ENCODE assay signal across 8 mouse cellular contexts in the genomic region with DNA sequence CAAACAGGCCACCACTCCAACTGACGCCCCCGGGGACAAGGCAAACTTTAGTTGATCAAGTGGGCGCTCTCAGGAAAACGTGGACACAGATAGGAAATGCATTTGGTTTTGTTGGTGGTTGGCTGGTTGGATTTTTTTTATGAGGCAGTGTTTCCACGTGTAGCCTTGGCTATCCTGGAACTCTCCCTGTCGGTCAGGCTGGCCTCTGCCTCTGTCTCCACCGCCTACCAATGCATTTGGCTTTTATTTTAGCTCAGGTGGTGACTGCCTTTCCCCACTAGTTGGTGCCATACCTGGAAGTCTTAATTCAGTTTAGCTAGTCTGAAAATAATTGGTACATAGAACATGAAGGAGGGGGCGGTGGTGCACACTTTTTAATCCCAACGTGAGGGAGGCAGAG. TPM values are rescaled to one million over a fixed set of nuclear protein-coding genes. Genes with fewer than 3 reads are reported as not detected.
A peak's percentile ranks its signal among the peaks of the same experiment; 100 is the strongest.
DNase-seq lines count a peak whose midpoint lies in the region; ATAC-seq and TF ChIP-seq lines count a peak whose summit lies in the region.

No protein-coding gene starts in this region.

- H3K9me3 ChIP-seq in embryonic facial prominence, embryonic 11.5 days (replicated peaks; ENCODE audit: control insufficient read depth, low read length) = no peaks in the 10 kb centered on the region
- no peaks in the 10 kb centered on the region for H3K9me3 ChIP-seq in hindbrain, postnatal 0 days (ENCODE audit: low read length)
- H3K9me3 ChIP-seq in liver, embryonic 13.5 days (replicated peaks) = no peaks in the 10 kb centered on the region

- no peaks in the 10 kb centered on the region for H3K36me3 ChIP-seq in embryonic facial prominence, embryonic 11.5 days (replicated peaks; ENCODE audit: control insufficient read depth, insufficient read depth, low read depth, low read length)
- H3K36me3 ChIP-seq in hindbrain, postnatal 0 days (ENCODE audit: insufficient read depth, low read length) = peaks cover 6% of the 10 kb centered on the region; the same call in 1 of the 2 replicates
- no peaks in the 10 kb centered on the region; the same call in 1 of the 2 replicates for H3K36me3 ChIP-seq in liver, embryonic 13.5 days
- H3K36me3 ChIP-seq in small intestine, adult 2 months (ENCODE audit: control insufficient read depth, insufficient read depth, low read length) = peaks cover 6% of the 10 kb centered on the region

- peak overlapping the region; percentile 92 for H3K9ac ChIP-seq in embryonic facial prominence, embryonic 11.5 days (replicated peaks; ENCODE audit: low read length)
- H3K9ac ChIP-seq in hindbrain, postnatal 0 days (replicated peaks; ENCODE audit: low read length) = peak overlapping the region; percentile 86
- H3K9ac ChIP-seq in liver, embryonic 13.5 days = peak overlapping the region; percentile 86

- no peak overlapping the region for H3K27ac ChIP-seq in embryonic facial prominence, embryonic 11.5 days (replicated peaks; ENCODE audit: low read depth, low read length)
- H3K27ac ChIP-seq in hindbrain, postnatal 0 days = peak overlapping the region; percentile 95; the same call in 1 of the 2 replicates
- H3K27ac ChIP-seq in liver, embryonic 13.5 days = peak overlapping the region; percentile 86
- H3K27ac ChIP-seq in small intestine, adult 2 months (ENCODE audit: insufficient read depth, low read depth, low read length) = peak overlapping the region; percentile 95

- H3K27me3 ChIP-seq in embryonic facial prominence, embryonic 11.5 days (ENCODE audit: control insufficient read depth, insufficient read depth, low read length) = no peaks in the 10 kb centered on the region
- H3K27me3 ChIP-seq in hindbrain, postnatal 0 days (ENCODE audit: insufficient read depth, low read length) = no peaks in the 10 kb centered on the region
- no peaks in the 10 kb centered on the region for H3K27me3 ChIP-seq in liver, embryonic 13.5 days
- no peaks in the 10 kb centered on the region for H3K27me3 ChIP-seq in small intestine, adult 2 months (ENCODE audit: control insufficient read depth, insufficient read depth, low read length)

- 24% methylated on average over 9 of the region's 9 CpGs for WGBS in embryonic facial prominence, embryonic 11.5 days
- 23% methylated on average over 9 of the region's 9 CpGs for WGBS in hindbrain, postnatal 0 days
- WGBS in liver, embryonic 13.5 days (ENCODE audit: insufficient replicate concordance) = 5% methylated on average over 9 of the region's 9 CpGs
- WGBS in small intestine, adult 2 months = 7% methylated on average over 9 of the region's 9 CpGs

- peak; percentile 18 for DNase-seq in adrenal gland, adult 2 months
- DNase-seq in adrenal gland, postnatal 4 days (ENCODE audit: low spot score in 2 of 2) = no peak
- DNase-seq in CD4-positive, CD25-positive, alpha-beta regulatory T cell, adult 2 months (ENCODE audit: low read depth, low spot score) = peak; percentile 66
- DNase-seq in embryonic facial prominence, embryonic 11.5 days (ENCODE audit: low spot score) = peak; percentile 9
- peak; percentile 47 for DNase-seq in hindbrain, postnatal 0 days (ENCODE audit: low spot score)
- peak; percentile 29 for DNase-seq in liver, embryonic 13.5 days
- no peak for DNase-seq in testis, postnatal 14 days (ENCODE audit: low spot score)

- peak; percentile 65 for TF ChIP-seq CTCF in hindbrain, postnatal 0 days (IDR thresholded peaks at IDR 0.05; ENCODE audit: low read depth)
- peak; percentile 40; the same call in 1 of the 2 replicates for TF ChIP-seq CTCF in small intestine, adult 2 months (IDR thresholded peaks at IDR 0.05; ENCODE audit: extremely low read depth, insufficient read length, insufficient replicate concordance, low read depth, low read length)

- no peaks in the 10 kb centered on the region for H3K4me1 ChIP-seq in embryonic facial prominence, embryonic 11.5 days (ENCODE audit: control insufficient read depth, insufficient read depth, low read length)
- H3K4me1 ChIP-seq in hindbrain, postnatal 0 days (ENCODE audit: insufficient read depth, low read length) = peaks cover 6% of the 10 kb centered on the region
- peaks cover 23% of the 10 kb centered on the region for H3K4me1 ChIP-seq in liver, embryonic 13.5 days (replicated peaks)
- H3K4me1 ChIP-seq in small intestine, adult 2 months (ENCODE audit: control insufficient read depth, insufficient read depth, insufficient read length, low read length) = peaks cover 23% of the 10 kb centered on the region

- peak overlapping the region; percentile 62 for H3K4me2 ChIP-seq in embryonic facial prominence, embryonic 11.5 days (ENCODE audit: low read depth, low read length)
- peak overlapping the region; percentile 75 for H3K4me2 ChIP-seq in hindbrain, postnatal 0 days (ENCODE audit: low read depth, low read length)
- H3K4me2 ChIP-seq in liver, embryonic 13.5 days = peak overlapping the region; percentile 87

- no peak for TF ChIP-seq POLR2A in small intestine, adult 2 months (IDR thresholded peaks at IDR 0.05; ENCODE audit: low read depth, low read length)

- no peak for ATAC-seq in embryonic facial prominence, embryonic 11.5 days (replicated peaks; ENCODE audit: insufficient number of reproducible peaks, low FRiP score, low TSS enrichment, low read depth)
- ATAC-seq in hindbrain, postnatal 0 days = peak; percentile 41; the same call in 1 of the 2 replicates
- ATAC-seq in liver, embryonic 13.5 days (ENCODE audit: low read depth) = no peak

- peak overlapping the region; percentile 77 for H3K4me3 ChIP-seq in embryonic facial prominence, embryonic 11.5 days (ENCODE audit: low read depth, low read length)
- peak overlapping the region; percentile 85 for H3K4me3 ChIP-seq in hindbrain, postnatal 0 days (ENCODE audit: low read length)
- H3K4me3 ChIP-seq in liver, embryonic 13.5 days (replicated peaks) = peak overlapping the region; percentile 84
- H3K4me3 ChIP-seq in small intestine, adult 2 months (ENCODE audit: low read depth, low read length) = peak overlapping the region; percentile 73

RNA-seq across cellular contexts. Expression of a gene that starts 0.7 kb away (rescaled TPM):
- 1 to 10 TPM; 5.2 to 5.3 TPM for total RNA-seq in adrenal gland, adult 2 months (2021)
- polyA plus RNA-seq in adrenal gland, adult 2 months (2012; rRNA removed) = 1.1 and 1.7 TPM in 2 replicates
- total RNA-seq in adrenal gland, postnatal 4 days (2021) = 10 to 100 TPM; 10.2 to 10.6 TPM
- polyA plus RNA-seq in embryonic facial prominence, embryonic 11.5 days (2014; fragmentation: Nextera tagmentation; extraction: Ambion mirVana) = 12.7 and 14.7 TPM in 2 replicates
- total RNA-seq in hindbrain, postnatal 0 days (2014; rRNA removed) = 3.8 and 9.4 TPM in 2 replicates
- 15.9 and 16.8 TPM in 2 replicates for polyA plus RNA-seq in hindbrain, postnatal 0 days (2015; fragmentation: Nextera tagmentation; extraction: Ambion mirVana)
- 6.8 TPM in 2 replicates for polyA plus RNA-seq in liver, embryonic 13.5 days (2015; fragmentation: Nextera tagmentation; extraction: Ambion mirVana)
- 10.2 and 33.3 TPM in 2 replicates for polyA plus RNA-seq in small intestine, adult 2 months (2012; rRNA removed)

RNA-seq across cellular contexts. Expression of a gene that starts 8.7 kb away (rescaled TPM):
- total RNA-seq in adrenal gland, adult 2 months (2021) = 10 to 100 TPM; 29.6 to 32.0 TPM
- polyA plus RNA-seq in adrenal gland, adult 2 months (2012; rRNA removed) = 1.6 and 1.8 TPM in 2 replicates
- total RNA-seq in adrenal gland, postnatal 4 days (2021) = 10 to 100 TPM; 36.5 to 40.3 TPM
- polyA plus RNA-seq in embryonic facial prominence, embryonic 11.5 days (2014; fragmentation: Nextera tagmentation; extraction: Ambion mirVana) = 31.4 and 32.4 TPM in 2 replicates
- total RNA-seq in hindbrain, postnatal 0 days (2014; rRNA removed) = 15.4 and 16.2 TPM in 2 replicates
- 18.2 and 19.0 TPM in 2 replicates for polyA plus RNA-seq in hindbrain, postnatal 0 days (2015; fragmentation: Nextera tagmentation; extraction: Ambion mirVana)
- polyA plus RNA-seq in liver, embryonic 13.5 days (2015; fragmentation: Nextera tagmentation; extraction: Ambion mirVana) = 11.4 and 13.8 TPM in 2 replicates
- 1.3 and 2.2 TPM in 2 replicates for polyA plus RNA-seq in small intestine, adult 2 months (2012; rRNA removed)

RNA-seq across cellular contexts. Expression of a gene that starts 13.4 kb away (rescaled TPM):
- 10 to 100 TPM; 63.2 to 81.6 TPM for total RNA-seq in adrenal gland, adult 2 months (2021)
- polyA plus RNA-seq in adrenal gland, adult 2 months (2012; rRNA removed) = 4.8 and 7.5 TPM in 2 replicates
- total RNA-seq in adrenal gland, postnatal 4 days (2021) = 10 to 100 TPM; 69.4 to 69.6 TPM
- polyA plus RNA-seq in embryonic facial prominence, embryonic 11.5 days (2014; fragmentation: Nextera tagmentation; extraction: Ambion mirVana) = 42.4 and 44.2 TPM in 2 replicates
- total RNA-seq in hindbrain, postnatal 0 days (2014; rRNA removed) = 15.6 and 32.2 TPM in 2 replicates
- polyA plus RNA-seq in hindbrain, postnatal 0 days (2015; fragmentation: Nextera tagmentation; extraction: Ambion mirVana) = 42.9 and 43.3 TPM in 2 replicates
- 21.3 and 24.9 TPM in 2 replicates for polyA plus RNA-seq in liver, embryonic 13.5 days (2015; fragmentation: Nextera tagmentation; extraction: Ambion mirVana)
- polyA plus RNA-seq in small intestine, adult 2 months (2012; rRNA removed) = 5.4 and 10.0 TPM in 2 replicates

RNA-seq across cellular contexts. Expression of a gene that starts 54.6 kb away (rescaled TPM):
- 100 to 1,000 TPM; 187 to 210 TPM for total RNA-seq in adrenal gland, adult 2 months (2021)
- polyA plus RNA-seq in adrenal gland, adult 2 months (2012; rRNA removed) = 12.1 and 14.8 TPM in 2 replicates
- 100 to 1,000 TPM; 216 to 221 TPM for total RNA-seq in adrenal gland, postnatal 4 days (2021)
- 707 and 756 TPM in 2 replicates for polyA plus RNA-seq in embryonic facial prominence, embryonic 11.5 days (2014; fragmentation: Nextera tagmentation; extraction: Ambion mirVana)
- total RNA-seq in hindbrain, postnatal 0 days (2014; rRNA removed) = 91.4 and 136 TPM in 2 replicates
- 343 and 349 TPM in 2 replicates for polyA plus RNA-seq in hindbrain, postnatal 0 days (2015; fragmentation: Nextera tagmentation; extraction: Ambion mirVana)
- 356 and 422 TPM in 2 replicates for polyA plus RNA-seq in liver, embryonic 13.5 days (2015; fragmentation: Nextera tagmentation; extraction: Ambion mirVana)
- 2.4 and 4.6 TPM in 2 replicates for polyA plus RNA-seq in small intestine, adult 2 months (2012; rRNA removed)

Comparison
In these comparisons a context has a peak if more than half of its experiments do, and no peak if none do; other contexts are left out.
1. DNase-seq: peak in adrenal gland, adult 2 months (single experiment), CD4-positive, CD25-positive, alpha-beta regulatory T cell, adult 2 months (single experiment), embryonic facial prominence, embryonic 11.5 days (single experiment), hindbrain, postnatal 0 days (single experiment) and liver, embryonic 13.5 days (single experiment); none in adrenal gland, postnatal 4 days (0 of 2) and testis, postnatal 14 days (single experiment).
2. Peak in every context shown above with its lines, with median percentiles within 50 percentile points of each other: H3K4me2 ChIP-seq, H3K4me3 ChIP-seq and H3K9ac ChIP-seq.